Mouse (Mus musculus) E14TG2a.4 (cell line): Measurements from ENCODE around the gene Vasp.

Experiments used
- CTCF ChIP-seq: conservative IDR thresholded peaks from 2 replicates; pipeline ENCODE4 v1.5.1; 2014; ENCODE audit warnings: low read length
- NANOG ChIP-seq: IDR thresholded peaks from 2 replicates; pipeline ENCODE4 v1.6.1; 2014; ENCODE audit warnings: borderline replicate concordance, low read length, mixed read lengths

DNA sequence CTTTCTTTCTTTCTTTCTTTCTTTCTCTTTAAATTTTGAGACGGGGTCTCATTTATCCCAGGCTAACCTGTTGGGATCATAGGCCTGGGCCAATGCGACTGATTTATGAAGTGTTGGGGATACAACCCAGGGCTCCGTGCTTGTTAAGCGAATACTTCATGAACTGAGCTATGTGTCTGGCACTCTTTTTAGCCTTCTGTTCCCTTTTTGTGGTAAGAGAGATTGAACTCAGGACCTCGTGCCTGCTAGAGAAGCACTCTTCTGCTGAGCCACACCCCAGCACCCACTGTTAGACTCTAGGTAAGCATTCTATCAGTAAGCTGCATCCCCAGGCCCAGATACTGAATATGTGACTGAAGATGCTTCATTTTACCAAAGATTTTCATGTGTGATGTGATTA is 54.1 kb downstream of the Vasp start:
- no peak for TF ChIP-seq CTCF
- TF ChIP-seq NANOG, result no peak
